Mouse (Mus musculus): ENCODE measurements around the gene 1700067K01Rik. TPM values are rescaled to one million over a fixed set of nuclear protein-coding genes. Genes with fewer than 3 reads are reported as not detected.
A peak's percentile ranks its signal among the peaks of the same experiment; 100 is the strongest.

The 1700067K01Rik gene
- total and polyA plus RNA-seq, 3 experiments: 0.16 to 0.26 TPM; not detected in 1

DNA sequence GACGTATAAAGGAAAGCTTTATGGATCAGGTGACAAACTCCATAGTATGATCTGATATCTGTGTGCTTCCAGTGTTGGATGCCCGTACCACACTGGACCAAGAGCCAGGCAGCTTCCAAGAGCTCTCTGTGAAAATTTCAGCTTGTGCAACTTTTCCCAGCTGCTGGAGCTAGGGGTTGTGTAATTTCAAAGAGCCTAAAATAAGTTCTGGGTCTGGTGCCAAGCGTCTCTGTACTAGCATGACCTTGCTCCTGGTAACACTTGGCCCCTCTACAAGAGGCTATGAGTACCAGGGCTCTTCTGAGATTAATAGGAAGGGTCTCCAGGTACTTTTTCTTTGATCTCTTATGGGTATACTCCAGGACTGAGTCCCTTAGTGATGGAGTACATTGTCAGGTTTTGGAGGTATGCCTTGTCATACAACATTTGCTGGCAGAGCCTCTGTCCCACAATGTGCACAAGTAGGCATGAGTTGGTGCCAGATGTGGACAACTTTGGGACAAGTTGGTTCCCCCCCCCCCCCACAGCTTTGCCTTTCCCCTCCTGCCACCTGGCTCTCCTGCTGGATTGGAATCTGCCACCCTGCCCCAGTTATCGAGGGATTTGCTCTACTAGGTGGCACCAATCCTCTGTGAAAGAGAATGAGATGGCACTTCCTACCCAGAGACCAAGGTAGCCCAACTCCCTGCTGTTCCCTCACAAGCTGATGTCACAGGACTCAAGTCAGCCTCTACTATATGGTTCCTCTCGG, 37.1 kb upstream of the 1700067K01Rik start:
- no peaks in the 10 kb centered on the region; the same call in 1 of the 2 replicates for H3K36me3 ChIP-seq (ENCODE audit: control insufficient read depth, insufficient read depth, low read length)
- H3K79me2 ChIP-seq (replicated peaks; ENCODE audit: control insufficient read depth, insufficient read depth, low read length): no peaks in the 10 kb centered on the region
- H3K9ac ChIP-seq (ENCODE audit: low read depth, low read length): no peak overlapping the region
- H3K4me1 ChIP-seq (ENCODE audit: control insufficient read depth, insufficient read depth, low read length): peaks cover 3% of the 10 kb centered on the region
- DNase-seq: peak in 1 of 2 experiments; percentile 73
- no peaks in the 10 kb centered on the region for H3K27me3 ChIP-seq (ENCODE audit: control insufficient read depth, insufficient read depth, low read length)
- no peak for TF ChIP-seq POLR2A (IDR thresholded peaks at IDR 0.05; ENCODE audit: insufficient read depth, low read depth, low read length)
- TF ChIP-seq CTCF (IDR thresholded peaks at IDR 0.05): no peak
- TF ChIP-seq EP300 (IDR thresholded peaks at IDR 0.05; ENCODE audit: insufficient read depth, low read depth, low read length): peak; percentile 61; the same call in 1 of the 2 replicates
- no peak overlapping the region for H3K4me3 ChIP-seq
- 54% methylated on average over 5 of the region's 5 CpGs for WGBS
- peak overlapping the region; percentile 72 for H3K27ac ChIP-seq
- intact Hi-C loops (cut with DNase I): no loop called here

DNA sequence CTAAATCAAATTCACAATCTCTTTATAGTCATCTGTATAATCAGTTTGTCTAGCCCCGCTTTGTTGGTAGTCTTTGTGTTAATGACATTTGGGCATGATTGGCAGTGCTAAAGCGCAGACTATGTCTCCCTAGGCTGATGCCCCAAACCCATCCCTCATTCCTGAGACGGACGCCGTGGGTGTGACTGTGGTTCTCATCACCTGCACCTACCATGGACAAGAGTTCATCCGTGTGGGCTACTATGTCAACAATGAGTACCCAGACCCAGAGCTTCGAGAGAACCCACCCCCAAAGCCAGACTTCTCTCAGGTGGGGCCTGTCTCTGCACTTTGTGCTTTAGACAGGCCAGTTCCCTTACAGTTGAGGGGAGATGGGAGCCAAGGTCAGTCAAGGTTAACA, 33.6 kb upstream of the 1700067K01Rik start:
- TF ChIP-seq POLR2A (IDR thresholded peaks at IDR 0.05; ENCODE audit: insufficient read depth, low read depth, low read length): no peak
- TF ChIP-seq CTCF (IDR thresholded peaks at IDR 0.05): no peak
- TF ChIP-seq EP300 (IDR thresholded peaks at IDR 0.05; ENCODE audit: insufficient read depth, low read depth, low read length): no peak
- intact Hi-C loops (cut with DNase I): no loop called here
- Histone ChIP-seq H3K4me1 (ENCODE audit: control insufficient read depth, insufficient read depth, low read length) (peaks cover 5% of the 10 kb centered on the region), H3K9ac (ENCODE audit: low read depth, low read length) (no peak overlapping the region), H3K27me3 (ENCODE audit: control insufficient read depth, insufficient read depth, low read length) (no peaks in the 10 kb centered on the region), H3K4me3 (no peak overlapping the region), H3K27ac (no peak overlapping the region), H3K36me3 (ENCODE audit: control insufficient read depth, insufficient read depth, low read length) (no peaks in the 10 kb centered on the region; the same call in 1 of the 2 replicates), H3K79me2 (replicated peaks; ENCODE audit: control insufficient read depth, insufficient read depth, low read length) (no peaks in the 10 kb centered on the region)
- WGBS: 91% methylated on average over 7 of the region's 7 CpGs
- DNase-seq: no peak

DNA sequence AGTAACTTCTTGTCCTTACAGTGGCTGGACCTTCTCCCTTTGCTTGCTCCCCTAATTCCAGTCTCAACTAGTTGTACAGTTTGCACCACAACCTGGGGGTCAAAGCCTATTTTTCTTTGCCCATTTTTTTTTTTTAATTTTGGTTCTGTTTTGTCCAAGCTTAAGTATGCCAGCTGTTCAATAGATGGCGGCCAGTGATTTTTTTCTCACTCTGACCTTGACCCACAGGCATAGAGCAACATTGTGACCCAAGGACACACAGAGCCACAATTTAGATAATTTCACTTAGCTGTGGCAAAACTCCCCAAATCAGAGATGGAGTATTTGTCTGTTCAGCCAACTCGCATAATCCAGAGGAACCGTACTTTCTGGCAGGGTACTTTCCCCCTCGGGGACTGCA, 30.2 kb upstream of the 1700067K01Rik start:
- WGBS: 82% methylated on average over 4 of the region's 4 CpGs
- intact Hi-C loops (cut with DNase I): no loop called here

DNA sequence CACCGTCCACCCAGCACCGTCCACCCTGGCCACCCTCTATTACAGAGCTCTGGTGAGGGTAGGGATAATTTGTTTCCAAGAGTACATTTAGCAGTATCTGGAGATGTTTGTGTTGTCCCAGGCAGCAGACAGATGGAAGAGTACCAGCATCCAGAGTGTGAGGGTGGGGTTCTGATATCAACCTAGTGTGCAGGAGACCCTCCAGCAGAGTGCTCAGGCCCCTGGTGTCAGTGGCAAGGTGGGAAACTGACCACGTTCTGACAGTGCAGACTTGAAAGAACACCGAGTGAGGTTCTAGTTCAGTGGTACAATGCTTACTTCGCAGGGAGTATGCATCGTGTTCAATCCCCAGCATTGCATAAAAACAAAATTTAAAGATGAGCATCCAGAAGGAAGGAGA, 29.6 kb upstream of the 1700067K01Rik start:
- intact Hi-C loops (cut with DNase I): no loop called here
- peak overlapping the region; percentile 97 for H3K9ac ChIP-seq (ENCODE audit: low read depth, low read length)

More for the DNA sequence above, 30.2 kb upstream of the 1700067K01Rik start:
- Histone ChIP-seq H3K9ac (ENCODE audit: low read depth, low read length) (no peak overlapping the region), H3K27me3 (ENCODE audit: control insufficient read depth, insufficient read depth, low read length) (no peaks in the 10 kb centered on the region), H3K27ac (no peak overlapping the region), H3K4me3 (no peak overlapping the region), H3K4me1 (ENCODE audit: control insufficient read depth, insufficient read depth, low read length) (peaks cover 2% of the 10 kb centered on the region), H3K79me2 (replicated peaks; ENCODE audit: control insufficient read depth, insufficient read depth, low read length) (peaks cover 6% of the 10 kb centered on the region; the same call in 1 of the 2 replicates), H3K36me3 (ENCODE audit: control insufficient read depth, insufficient read depth, low read length) (no peaks in the 10 kb centered on the region)
- DNase-seq: no peak
- no peak for TF ChIP-seq POLR2A (IDR thresholded peaks at IDR 0.05; ENCODE audit: insufficient read depth, low read depth, low read length)
- no peak for TF ChIP-seq CTCF (IDR thresholded peaks at IDR 0.05)

DNA sequence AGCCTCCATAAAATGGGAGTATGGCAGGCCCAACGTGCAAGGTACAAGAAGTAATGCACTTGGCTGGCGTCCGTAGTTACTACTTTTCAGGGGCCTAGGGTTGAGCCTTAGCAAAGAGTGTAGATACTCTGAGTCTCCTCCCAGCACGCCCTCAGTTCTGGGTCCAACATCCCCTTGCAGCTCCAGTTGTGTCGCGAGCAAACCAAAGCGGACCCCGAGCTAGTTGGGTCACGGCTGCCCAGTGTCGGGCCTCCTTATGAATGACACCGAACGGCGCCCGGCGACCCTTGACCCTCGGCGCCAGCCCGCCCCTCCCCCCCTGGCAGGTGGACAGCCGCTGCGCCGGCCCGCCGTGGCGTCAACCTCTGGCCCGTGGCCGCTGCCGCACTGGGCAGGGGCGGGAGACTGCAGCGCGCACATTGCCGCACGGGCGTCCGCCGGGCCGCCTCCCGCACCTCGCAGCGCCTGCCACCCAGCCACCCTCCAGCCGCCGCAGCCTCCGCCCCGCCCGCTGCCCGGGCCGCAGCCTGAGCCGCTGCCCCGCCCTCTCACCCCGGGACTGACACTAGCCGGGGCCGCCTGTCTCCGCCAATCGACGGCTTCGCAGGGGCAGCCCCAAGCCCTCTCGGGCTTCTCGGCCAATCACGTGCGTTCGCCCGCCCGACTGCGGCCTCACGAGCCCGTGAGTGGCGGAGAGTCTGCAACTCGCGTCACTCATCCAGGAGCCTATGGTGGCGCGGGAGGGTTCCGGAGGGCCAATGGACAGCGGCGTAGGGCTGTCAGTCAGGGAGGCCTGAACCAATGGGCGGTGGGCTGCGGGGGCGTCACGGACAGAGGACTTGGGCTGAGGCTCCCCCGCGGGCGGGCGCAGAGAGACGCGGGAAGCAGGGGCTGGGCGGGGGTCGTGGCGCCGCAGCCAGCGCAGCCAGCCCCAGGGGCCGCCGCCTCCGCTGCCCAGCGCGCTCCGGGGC, 28.9 kb upstream of the 1700067K01Rik start, which contains the start of gene Prkaca:
TSS of gene Prkaca (plus strand) at position 844 of the 971 bp plus-strand sequence.
- intact Hi-C loops (cut with DNase I): no loop called here

More for the DNA sequence above, 29.6 kb upstream of the 1700067K01Rik start:
- Histone ChIP-seq H3K27me3 (ENCODE audit: control insufficient read depth, insufficient read depth, low read length) (no peaks in the 10 kb centered on the region), H3K36me3 (ENCODE audit: control insufficient read depth, insufficient read depth, low read length) (no peaks in the 10 kb centered on the region), H3K4me3 (peak overlapping the region; percentile 74), H3K27ac (peak overlapping the region; percentile 85; the same call in 1 of the 2 replicates), H3K79me2 (replicated peaks; ENCODE audit: control insufficient read depth, insufficient read depth, low read length) (peaks cover 6% of the 10 kb centered on the region; the same call in 1 of the 2 replicates), H3K4me1 (ENCODE audit: control insufficient read depth, insufficient read depth, low read length) (peaks cover 2% of the 10 kb centered on the region)
- 80% methylated on average over 6 of the region's 6 CpGs for WGBS
- no peak for DNase-seq
- TF ChIP-seq POLR2A (IDR thresholded peaks at IDR 0.05; ENCODE audit: insufficient read depth, low read depth, low read length): no peak
- no peak for TF ChIP-seq CTCF (IDR thresholded peaks at IDR 0.05)
- TF ChIP-seq EP300 (IDR thresholded peaks at IDR 0.05; ENCODE audit: insufficient read depth, low read depth, low read length): no peak

More for the DNA sequence above, 28.9 kb upstream of the 1700067K01Rik start, which contains the start of gene Prkaca:
- Histone ChIP-seq H3K27me3 (ENCODE audit: control insufficient read depth, insufficient read depth, low read length) (no peaks in the 10 kb centered on the region), H3K4me1 (ENCODE audit: control insufficient read depth, insufficient read depth, low read length) (peaks cover 8% of the 10 kb centered on the region), H3K27ac (peak within 1 kb of the TSS; percentile 85), H3K9ac (ENCODE audit: low read depth, low read length) (peak within 1 kb of the TSS; percentile 97), H3K79me2 (replicated peaks; ENCODE audit: control insufficient read depth, insufficient read depth, low read length) (peaks cover 6% of the 10 kb centered on the region; the same call in 1 of the 2 replicates), H3K4me3 (peak within 1 kb of the TSS; percentile 74), H3K36me3 (ENCODE audit: control insufficient read depth, insufficient read depth, low read length) (no peaks in the 10 kb centered on the region)
- under 1% methylated on average over 83 of the region's 94 CpGs for WGBS
- TF ChIP-seq POLR2A (IDR thresholded peaks at IDR 0.05; ENCODE audit: insufficient read depth, low read depth, low read length) (peak; percentile 46; the same call in 1 of the 2 replicates), EP300 (IDR thresholded peaks at IDR 0.05; ENCODE audit: insufficient read depth, low read depth, low read length) (no peak), CTCF (IDR thresholded peaks at IDR 0.05) (no peak)
- DNase-seq: peak; percentile 95 to 100
